Mouse (Mus musculus) leukemia stem cell, adult 10-12 weeks (primary cell): Measurements from ENCODE around the gene Chrne. TPM values are rescaled to one million over a fixed set of nuclear protein-coding genes. Genes with fewer than 3 reads are reported as not detected.

ENCODE experiments used
- polyA plus RNA-seq: library from polyadenylated mRNA; stranded (reverse); fragments of >175 nt; gene quantifications from 2 replicates; pipeline ENCODE4 v1.2.3, GENCODE M21; 2012; ENCODE audit warnings: low replicate concordance

Gene Chrne
- polyA plus RNA-seq = 0.54 and 1.8 TPM in 2 replicates

GRCm38 (mm10) chr11:70619101-70619500 is at the start of gene Chrne:
Chrne (minus strand) TSS chr11:70619216.

GRCm38 (mm10) chr11:70656964-70657363 is 37.9 kb upstream of the Chrne start, which contains the start of gene Eno3:
Eno3 (plus strand) TSS chr11:70657202.

GRCm38 (mm10) chr11:70654198-70654922 is 35.3 kb upstream of the Chrne start, which contains the start of gene Pfn1:
Pfn1 (minus strand) TSS chr11:70654644.

DNA sequence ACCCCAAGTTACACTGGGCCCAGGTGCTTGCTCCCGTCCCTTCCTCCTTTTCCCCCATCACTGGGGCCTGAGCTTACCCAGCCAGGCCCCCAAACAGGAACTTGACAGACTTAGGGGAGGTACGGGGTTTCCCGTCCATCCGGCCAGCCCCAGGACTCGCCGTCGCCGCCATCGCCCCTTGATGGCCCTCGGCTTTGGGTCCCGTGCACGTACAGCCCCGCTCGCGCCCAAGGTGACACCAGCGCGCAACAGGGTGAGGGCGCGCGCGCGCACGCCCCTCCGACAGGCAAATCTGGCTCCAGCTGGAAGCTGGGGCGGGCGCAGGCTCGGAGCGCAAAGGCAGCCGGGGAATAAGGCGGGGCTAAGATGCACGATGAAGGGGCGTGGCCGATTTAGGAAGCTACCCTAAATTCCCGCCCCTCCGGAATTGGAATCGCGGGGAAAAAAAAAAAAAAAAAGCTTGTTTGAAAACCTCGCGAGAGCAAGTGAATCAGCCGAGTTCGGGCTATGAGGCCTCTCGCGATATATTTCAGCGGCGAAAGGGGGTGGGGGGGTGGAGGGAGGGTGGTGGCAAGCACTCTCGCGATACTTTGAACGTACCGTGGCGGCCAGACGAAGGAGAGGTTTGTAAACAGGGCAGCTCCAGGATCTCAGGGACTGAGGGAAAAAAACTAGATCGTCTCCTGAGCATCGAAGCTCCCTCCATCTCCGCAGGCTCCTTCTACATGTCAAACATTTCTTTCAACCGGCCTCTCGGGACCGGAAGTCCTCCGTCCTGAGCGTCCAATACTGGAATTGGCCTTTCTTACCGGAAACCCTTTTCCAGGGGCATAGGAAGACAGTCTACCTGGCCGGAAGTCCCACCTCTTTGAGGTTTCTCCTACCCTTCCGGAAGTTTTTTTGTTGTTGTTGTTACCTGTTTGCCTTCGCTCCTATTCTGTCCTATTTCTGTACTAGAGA is 28.0 kb upstream of the Chrne start, which contains the start of the genes Rnf167 and Slc25a11:
Gene Rnf167 (plus strand): TSS at position 545 of the 960 bp plus-strand sequence.
Gene Slc25a11 (minus strand): TSS at position 789 of the 960 bp plus-strand sequence.

DNA sequence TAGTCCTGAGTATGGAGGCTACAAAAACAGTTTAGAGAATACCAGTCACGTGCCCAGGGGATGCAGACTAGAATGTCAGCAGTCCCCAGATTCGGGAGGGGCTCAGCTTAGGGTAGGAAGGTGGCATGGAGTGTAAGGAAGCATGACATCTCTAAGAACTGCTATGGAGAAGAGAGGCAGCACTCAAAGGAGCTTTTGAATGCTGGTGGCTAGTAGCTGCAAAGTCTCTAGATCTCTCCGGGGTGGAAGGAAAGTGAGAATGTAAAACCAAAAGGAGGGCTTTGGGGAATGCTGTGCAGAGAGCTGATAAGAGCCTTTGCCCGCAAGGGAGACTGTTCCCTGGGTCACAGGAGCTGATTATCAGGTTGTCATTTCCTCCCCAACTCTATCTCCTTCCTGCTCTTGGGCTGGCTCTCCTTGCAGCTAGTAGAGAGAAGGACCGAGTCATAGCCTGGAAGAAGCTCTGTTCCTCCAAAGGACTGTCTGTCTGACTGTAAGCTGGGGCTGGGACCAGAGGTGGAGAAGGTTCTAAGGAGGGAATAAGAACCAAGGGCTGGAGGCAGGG is 19.8 kb upstream of the Chrne start, which contains the start of gene Gp1ba:
Gene Gp1ba (plus strand): TSS at position 409 of the 565 bp plus-strand sequence.

GRCm38 (mm10) chr11:70615516-70616093 is 3.4 kb downstream of the Chrne start, which contains the start of gene 4930544D05Rik:
4930544D05Rik (plus strand) TSS chr11:70615848.

Other genes with a start within 250 kb of the Chrne start
- 84.1 and 130 TPM in 2 replicates for gene Pelp1, start 209.2 kb downstream of the Chrne start, polyA plus RNA-seq
- gene Arrb2, start 186.6 kb downstream of the Chrne start, polyA plus RNA-seq = 187 and 287 TPM in 2 replicates
- gene Med11, start 167.3 kb downstream of the Chrne start, polyA plus RNA-seq = 6.5 and 33.1 TPM in 2 replicates
- gene Zmynd15, start 159.8 kb downstream of the Chrne start, polyA plus RNA-seq = 1.6 TPM in 2 replicates
- gene Cxcl16, start 159.2 kb downstream of the Chrne start, polyA plus RNA-seq = 0.86 and 2.0 TPM in 2 replicates
- not detected in 2 replicates for gene Tm4sf5, start 114.0 kb downstream of the Chrne start, polyA plus RNA-seq
- not detected in 2 replicates for gene Vmo1, start 104.6 kb downstream of the Chrne start, polyA plus RNA-seq
- not detected in 2 replicates for gene Gltpd2, start 100.0 kb downstream of the Chrne start, polyA plus RNA-seq
- gene Psmb6, start 93.8 kb downstream of the Chrne start, polyA plus RNA-seq = 51.2 and 127 TPM in 2 replicates
- not detected in 2 replicates for gene Gm40193, start 86.3 kb downstream of the Chrne start, polyA plus RNA-seq
- 0.79 and 2.3 TPM in 2 replicates for gene Pld2, start 79.2 kb downstream of the Chrne start, polyA plus RNA-seq
- gene Mink1, start 56.3 kb downstream of the Chrne start, polyA plus RNA-seq = 80.3 and 81.9 TPM in 2 replicates
- not detected in 2 replicates for gene 4930544D05Rik, start 3.4 kb downstream of the Chrne start, polyA plus RNA-seq
- 17.4 and 31.1 TPM in 2 replicates for gene Gp1ba, start 19.9 kb upstream of the Chrne start, polyA plus RNA-seq
- 52.5 and 175 TPM in 2 replicates for gene Rnf167, start 28.0 kb upstream of the Chrne start, polyA plus RNA-seq
- gene Slc25a11, start 28.3 kb upstream of the Chrne start, polyA plus RNA-seq = 28.6 and 32.9 TPM in 2 replicates
- gene Pfn1, start 35.4 kb upstream of the Chrne start, polyA plus RNA-seq = 3,216 and 5,291 TPM in 2 replicates
- 8.0 and 15.4 TPM in 2 replicates for gene Eno3, start 38.0 kb upstream of the Chrne start, polyA plus RNA-seq
- gene Spag7, start 50.2 kb upstream of the Chrne start, polyA plus RNA-seq = 65.7 and 82.3 TPM in 2 replicates
- gene Camta2, start 68.9 kb upstream of the Chrne start, polyA plus RNA-seq = 29.3 and 36.4 TPM in 2 replicates
- not detected in 2 replicates for gene Inca1, start 80.9 kb upstream of the Chrne start, polyA plus RNA-seq
- gene Kif1c, start 81.3 kb upstream of the Chrne start, polyA plus RNA-seq = 30.4 and 70.0 TPM in 2 replicates
- 0.96 and 1.0 TPM in 2 replicates for gene Zfp3, start 145.0 kb upstream of the Chrne start, polyA plus RNA-seq
- gene Scimp, start 193.4 kb upstream of the Chrne start, polyA plus RNA-seq = 2.1 TPM in 1 of 2 replicates, not detected in the other
- gene Rabep1, start 225.6 kb upstream of the Chrne start, polyA plus RNA-seq = 41.5 and 47.7 TPM in 2 replicates